Mouse (Mus musculus): ENCODE data around the gene Cyfip2. TPM values are rescaled to one million over a fixed set of nuclear protein-coding genes. Genes with fewer than 3 reads are reported as not detected.

Gene Cyfip2
- polyA plus RNA-seq, 1 experiment from 2014 or later = 6.1 TPM

- Histone ChIP-seq H3K4me1 (ENCODE audit: insufficient read depth) (peaks cover 10% of the 10 kb centered on the region), H3K4me2 (ENCODE audit: low read depth, low read length) (no peak overlapping the region), H3K36me3 (replicated peaks; ENCODE audit: insufficient read depth, low read length) (peaks cover 17% of the 10 kb centered on the region), H3K27me3 (ENCODE audit: insufficient read depth, low read length) (no peaks in the 10 kb centered on the region), H3K9me3 (ENCODE audit: low read length) (no peaks in the 10 kb centered on the region), H3K27ac (ENCODE audit: low read depth) (no peak overlapping the region), H3K4me3 (ENCODE audit: low read depth, low read length) (no peak overlapping the region), H3K9ac (replicated peaks) (no peak overlapping the region)
- WGBS (ENCODE audit: insufficient replicate concordance) = 83% methylated on average over 23 of the region's 23 CpGs
- no peak for TF ChIP-seq EP300 (IDR thresholded peaks at IDR 0.05; ENCODE audit: low read depth)
- no peak for TF ChIP-seq CTCF (IDR thresholded peaks at IDR 0.05; ENCODE audit: low read depth)
- DNase-seq (no peak), ATAC-seq (no peak)
These were observed 67.7 kb downstream of the Cyfip2 start for GRCm38 (mm10) chr11:46244731-46245604.

- DNase-seq = no peak
- Histone ChIP-seq H3K9ac (replicated peaks) (no peak overlapping the region), H3K36me3 (replicated peaks; ENCODE audit: insufficient read depth, low read length) (peaks cover 13% of the 10 kb centered on the region; the same call in 1 of the 2 replicates), H3K4me3 (ENCODE audit: low read depth, low read length) (no peak overlapping the region), H3K9me3 (ENCODE audit: low read length) (no peaks in the 10 kb centered on the region), H3K4me1 (ENCODE audit: insufficient read depth) (peaks cover 10% of the 10 kb centered on the region), H3K27ac (ENCODE audit: low read depth) (no peak overlapping the region), H3K27me3 (ENCODE audit: insufficient read depth, low read length) (no peaks in the 10 kb centered on the region), H3K4me2 (ENCODE audit: low read depth, low read length) (no peak overlapping the region)
- 83% methylated on average over 8 of the region's 8 CpGs for WGBS (ENCODE audit: insufficient replicate concordance)
- ATAC-seq = no peak
- no peak for TF ChIP-seq EP300 (IDR thresholded peaks at IDR 0.05; ENCODE audit: low read depth)
- TF ChIP-seq CTCF (IDR thresholded peaks at IDR 0.05; ENCODE audit: low read depth) = no peak
These were observed 70.7 kb downstream of the Cyfip2 start for GRCm38 (mm10) chr11:46241985-46242384.

- no peak overlapping the region for H3K9ac ChIP-seq (replicated peaks)
- H3K36me3 ChIP-seq (replicated peaks; ENCODE audit: insufficient read depth, low read length) = peaks cover 13% of the 10 kb centered on the region; the same call in 1 of the 2 replicates
- H3K4me2 ChIP-seq (ENCODE audit: low read depth, low read length) = peak overlapping the region; percentile 47
- no peak overlapping the region for H3K4me3 ChIP-seq (ENCODE audit: low read depth, low read length)
- no peak overlapping the region for H3K27ac ChIP-seq (ENCODE audit: low read depth)
- no peaks in the 10 kb centered on the region for H3K27me3 ChIP-seq (ENCODE audit: insufficient read depth, low read length)
- 55% methylated on average over 7 of the region's 7 CpGs for WGBS (ENCODE audit: insufficient replicate concordance)
- DNase-seq (no peak), ATAC-seq (peak; percentile 92)
- TF ChIP-seq CTCF (IDR thresholded peaks at IDR 0.05; ENCODE audit: low read depth) (no peak), EP300 (IDR thresholded peaks at IDR 0.05; ENCODE audit: low read depth) (peak; percentile 93)
- peaks cover 10% of the 10 kb centered on the region for H3K4me1 ChIP-seq (ENCODE audit: insufficient read depth)
- no peaks in the 10 kb centered on the region for H3K9me3 ChIP-seq (ENCODE audit: low read length)
These were observed 71.4 kb downstream of the Cyfip2 start for GRCm38 (mm10) chr11:46241150-46241673.

DNA sequence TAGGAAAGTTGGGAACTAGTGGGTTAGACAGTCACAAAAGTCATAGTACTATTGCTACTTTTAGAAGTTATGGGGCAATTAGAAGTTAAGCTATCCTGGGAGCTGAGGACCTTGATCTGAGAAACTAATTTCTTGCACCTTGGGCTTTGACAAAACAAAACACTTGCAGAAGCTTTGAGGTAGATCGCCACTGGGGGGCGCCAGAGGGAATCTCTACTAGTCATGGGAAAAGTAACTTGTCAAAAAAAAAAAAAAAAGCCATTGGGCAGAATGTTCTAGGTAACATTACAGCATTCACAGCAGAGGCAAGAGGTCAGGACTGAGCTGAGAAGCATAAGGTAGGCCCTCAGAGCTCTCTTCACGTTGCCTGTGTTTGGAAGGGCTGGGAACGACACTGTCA lies 75.7 kb downstream of the Cyfip2 start:
- Histone ChIP-seq H3K27ac (ENCODE audit: low read depth) (no peak overlapping the region), H3K27me3 (ENCODE audit: insufficient read depth, low read length) (no peaks in the 10 kb centered on the region), H3K4me1 (ENCODE audit: insufficient read depth) (peaks cover 8% of the 10 kb centered on the region), H3K9ac (replicated peaks) (no peak overlapping the region), H3K36me3 (replicated peaks; ENCODE audit: insufficient read depth, low read length) (peaks cover 8% of the 10 kb centered on the region; the same call in 1 of the 2 replicates), H3K4me2 (ENCODE audit: low read depth, low read length) (no peak overlapping the region), H3K9me3 (ENCODE audit: low read length) (no peaks in the 10 kb centered on the region), H3K4me3 (ENCODE audit: low read depth, low read length) (no peak overlapping the region)
- TF ChIP-seq EP300 (IDR thresholded peaks at IDR 0.05; ENCODE audit: low read depth) = no peak
- TF ChIP-seq CTCF (IDR thresholded peaks at IDR 0.05; ENCODE audit: low read depth) = peak; percentile 62
- 41% methylated on average over 4 of the region's 4 CpGs for WGBS (ENCODE audit: insufficient replicate concordance)
- peak; percentile 84 for DNase-seq
- ATAC-seq = no peak

- Histone ChIP-seq H3K9ac (replicated peaks) (no peak within 1 kb of the TSS), H3K27me3 (ENCODE audit: insufficient read depth, low read length) (no peaks in the 10 kb centered on the region), H3K4me1 (ENCODE audit: insufficient read depth) (no peaks in the 10 kb centered on the region), H3K27ac (ENCODE audit: low read depth) (no peak within 1 kb of the TSS), H3K36me3 (replicated peaks; ENCODE audit: insufficient read depth, low read length) (peaks cover 5% of the 10 kb centered on the region; the same call in 1 of the 2 replicates), H3K9me3 (ENCODE audit: low read length) (no peaks in the 10 kb centered on the region), H3K4me3 (ENCODE audit: low read depth, low read length) (no peak within 1 kb of the TSS), H3K4me2 (ENCODE audit: low read depth, low read length) (no peak within 1 kb of the TSS)
- TF ChIP-seq EP300 (IDR thresholded peaks at IDR 0.05; ENCODE audit: low read depth) = no peak
- no peak for TF ChIP-seq CTCF (IDR thresholded peaks at IDR 0.05; ENCODE audit: low read depth)
- ATAC-seq = no peak
- 92% methylated on average over 11 of the region's 11 CpGs for WGBS (ENCODE audit: insufficient replicate concordance)
- no peak for DNase-seq
These were observed 77.3 kb downstream of the Cyfip2 start, which contains the start of gene Fndc9 for GRCm38 (mm10) chr11:46235334-46235733. TSS of gene Fndc9 (plus strand) at chr11:46235531.

DNA sequence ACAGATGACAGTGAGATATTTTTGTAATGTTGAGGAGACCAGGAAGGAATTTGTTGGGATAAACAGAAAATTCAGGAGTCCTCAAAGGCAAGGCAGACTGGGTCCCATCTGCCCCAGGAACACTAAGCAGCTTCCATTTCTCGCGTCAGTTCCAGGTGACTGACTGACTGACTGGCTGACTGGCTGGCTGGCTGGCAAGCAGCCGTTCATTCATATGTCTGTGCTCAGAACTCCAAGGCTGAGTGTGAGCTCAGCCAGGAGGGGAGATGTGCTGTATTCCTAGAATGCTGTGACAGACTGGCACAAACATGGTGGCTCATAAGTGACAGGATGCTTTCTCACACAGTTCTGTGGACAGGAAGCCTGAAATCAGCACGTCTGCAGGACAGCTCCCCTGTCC lies 78.7 kb downstream of the Cyfip2 start:
- Histone ChIP-seq H3K9me3 (ENCODE audit: low read length) (no peaks in the 10 kb centered on the region), H3K9ac (replicated peaks) (no peak overlapping the region), H3K27me3 (ENCODE audit: insufficient read depth, low read length) (no peaks in the 10 kb centered on the region), H3K4me3 (ENCODE audit: low read depth, low read length) (no peak overlapping the region), H3K4me2 (ENCODE audit: low read depth, low read length) (no peak overlapping the region), H3K27ac (ENCODE audit: low read depth) (no peak overlapping the region), H3K4me1 (ENCODE audit: insufficient read depth) (no peaks in the 10 kb centered on the region), H3K36me3 (replicated peaks; ENCODE audit: insufficient read depth, low read length) (peaks cover 3% of the 10 kb centered on the region; the same call in 1 of the 2 replicates)
- no peak for ATAC-seq
- 91% methylated on average over 4 of the region's 4 CpGs for WGBS (ENCODE audit: insufficient replicate concordance)
- DNase-seq = no peak
- TF ChIP-seq CTCF (IDR thresholded peaks at IDR 0.05; ENCODE audit: low read depth) (no peak), EP300 (IDR thresholded peaks at IDR 0.05; ENCODE audit: low read depth) (no peak)

All from liver, postnatal 0 days (tissue).